Mouse (Mus musculus): ENCODE measurements around the gene Foxc1.

DNA sequence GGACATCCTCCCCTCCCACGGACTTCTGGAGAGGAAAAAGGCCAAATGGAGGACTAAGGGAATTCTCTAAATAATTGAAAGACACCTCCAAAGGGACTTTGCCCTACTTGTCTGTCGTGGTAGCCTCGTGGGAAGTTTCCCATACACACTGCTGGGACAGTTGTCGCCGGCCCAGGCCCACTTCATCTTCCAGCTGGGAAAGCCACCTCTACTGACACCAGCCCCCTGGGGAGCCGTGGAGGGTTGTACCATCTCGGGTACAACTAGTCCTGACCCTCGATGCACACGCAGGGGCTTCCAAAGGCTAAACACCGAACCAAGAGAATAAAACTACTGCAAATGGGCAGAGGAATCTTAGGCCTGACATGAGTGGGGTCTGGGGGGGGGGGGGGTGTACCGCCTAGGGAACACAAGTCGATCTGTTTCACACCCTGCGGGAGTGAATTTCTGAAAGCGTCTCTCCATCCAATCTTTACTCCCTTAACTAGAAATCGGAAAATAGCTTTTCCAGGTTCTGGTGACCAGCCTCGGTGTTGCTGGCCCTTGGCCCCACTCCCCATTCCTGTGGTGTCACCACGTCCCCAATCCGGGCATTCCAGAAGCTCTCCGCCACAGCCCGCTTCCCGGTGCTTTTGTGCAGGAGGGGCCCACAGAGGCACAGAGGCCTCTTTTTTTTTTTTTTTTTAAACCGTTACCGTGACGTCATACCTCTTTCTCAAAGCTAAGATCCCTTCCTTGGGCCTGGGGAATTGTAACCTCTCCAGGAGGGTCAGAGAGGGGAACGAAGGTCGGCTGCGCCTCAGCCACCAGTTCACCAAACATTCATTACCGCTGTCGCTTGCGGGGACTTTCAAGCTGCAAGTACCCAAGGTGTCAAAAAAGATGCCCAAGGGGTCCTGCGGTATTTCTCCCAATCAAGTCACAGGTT, 3.0 kb upstream of the Foxc1 start:
- TF ChIP-seq POLR2A (IDR thresholded peaks at IDR 0.05; ENCODE audit: borderline replicate concordance, extremely low read depth, low read depth, low read length) = no peak
- no peak for TF ChIP-seq CTCF (IDR thresholded peaks at IDR 0.05; ENCODE audit: insufficient read depth, low read length)

Data from lung, adult 2 months (tissue).